Mouse (Mus musculus) splenic B cell, adult 2 months (primary cell): Measurements from ENCODE around the gene Hoxd1.

ENCODE experiments used
- DNase-seq: peaks from one replicate; pipeline ENCODE4 v3.0.0-alpha.2; 2011; ENCODE audit warnings: low read depth, low spot score
- H3K27me3 ChIP-seq: 2 replicates; pipeline ENCODE4 v1.6.1; 2012; ENCODE audit warnings: mild to moderate bottlenecking, low read length, moderate library complexity, mixed read lengths; ENCODE audit not compliant: control insufficient read depth, poor library complexity, insufficient read depth, severe bottlenecking
- H3K36me3 ChIP-seq: 2 replicates; pipeline ENCODE4 v1.6.1; 2012; ENCODE audit warnings: mild to moderate bottlenecking, low read length, moderate library complexity, mixed read lengths; ENCODE audit not compliant: control insufficient read depth, poor library complexity, insufficient read depth, severe bottlenecking

Gene Hoxd1

GRCm38 (mm10) chr2:74751861-74752260 is 10.9 kb upstream of the Hoxd1 start:
- peaks cover 3% of the 10 kb centered on the region; the same call in 1 of the 2 replicates for H3K27me3 ChIP-seq
- DNase-seq = no peak
- H3K36me3 ChIP-seq = no peaks in the 10 kb centered on the region

DNA sequence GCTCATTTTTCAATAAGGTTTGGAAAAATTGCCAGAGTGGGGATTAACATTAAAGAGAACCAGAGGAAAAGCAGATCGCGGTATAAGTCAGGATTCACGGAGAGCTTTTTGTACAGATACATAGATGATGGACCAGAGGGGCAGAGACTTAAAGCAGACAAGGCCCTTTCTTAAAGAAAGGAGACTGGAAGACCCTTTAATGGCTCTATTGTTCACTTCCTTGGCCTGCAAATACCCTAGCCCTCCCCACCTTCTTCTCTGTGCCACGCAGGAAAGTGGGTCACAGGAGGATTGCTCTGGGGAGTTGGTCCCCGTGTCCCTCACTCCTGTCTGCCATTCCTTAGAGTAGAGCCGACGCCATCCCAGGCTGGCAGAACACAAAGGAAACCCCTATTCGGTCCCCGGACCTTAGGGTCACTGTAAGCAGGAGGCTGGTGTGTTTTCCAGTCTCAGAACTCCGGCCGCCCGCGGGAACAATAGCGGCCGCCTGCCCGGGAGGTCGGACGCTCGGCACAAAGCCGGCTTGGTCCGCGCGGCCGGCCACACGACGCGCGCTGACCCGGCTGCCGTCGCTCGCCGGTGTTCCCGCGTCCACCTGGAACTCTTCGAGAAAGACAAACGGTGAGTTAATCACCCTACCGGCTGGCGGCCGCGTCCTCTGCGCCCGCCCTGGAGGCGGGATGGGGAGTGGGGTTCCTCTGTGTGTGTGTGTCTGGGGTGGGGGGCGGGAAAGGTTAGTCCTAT is 10.2 kb upstream of the Hoxd1 start:
- H3K27me3 ChIP-seq = peaks cover 3% of the 10 kb centered on the region; the same call in 1 of the 2 replicates
- H3K36me3 ChIP-seq = no peaks in the 10 kb centered on the region
- DNase-seq = no peak

GRCm38 (mm10) chr2:74753175-74753523 is 9.6 kb upstream of the Hoxd1 start:
- no peak for DNase-seq
- no peaks in the 10 kb centered on the region for H3K36me3 ChIP-seq

DNA sequence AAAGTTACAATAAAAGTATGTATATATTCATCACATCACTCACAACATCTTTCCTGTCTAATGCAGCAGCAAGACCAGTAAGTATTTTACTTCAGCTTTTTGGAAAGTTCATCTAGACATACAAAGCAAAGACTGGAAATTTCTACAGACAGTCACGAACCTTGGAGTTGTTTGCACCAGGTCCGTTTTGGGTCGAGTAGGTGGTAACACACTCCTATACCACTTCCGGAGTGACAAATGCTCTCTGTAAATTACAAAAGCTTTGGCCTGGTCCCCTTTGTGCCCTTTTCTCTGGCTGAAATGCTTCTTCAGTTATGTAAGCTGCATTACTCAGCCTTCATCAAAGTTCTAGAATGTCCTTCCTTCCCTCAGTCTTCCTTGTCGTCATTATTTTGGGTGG is 9.1 kb upstream of the Hoxd1 start:
- peaks cover 3% of the 10 kb centered on the region; the same call in 1 of the 2 replicates for H3K27me3 ChIP-seq
- no peaks in the 10 kb centered on the region for H3K36me3 ChIP-seq
- DNase-seq = no peak

More at GRCm38 (mm10) chr2:74753175-74753523, 9.6 kb upstream of the Hoxd1 start:
- peaks cover 3% of the 10 kb centered on the region; the same call in 1 of the 2 replicates for H3K27me3 ChIP-seq

GRCm38 (mm10) chr2:74760146-74760545 is 2.6 kb upstream of the Hoxd1 start:
- H3K36me3 ChIP-seq = no peaks in the 10 kb centered on the region
- no peaks in the 10 kb centered on the region for H3K27me3 ChIP-seq
- no peak for DNase-seq

GRCm38 (mm10) chr2:74761941-74762340 is 839 bp upstream of the Hoxd1 start:
- no peaks in the 10 kb centered on the region for H3K36me3 ChIP-seq
- H3K27me3 ChIP-seq = no peaks in the 10 kb centered on the region
- DNase-seq = no peak

GRCm38 (mm10) chr2:74763245-74763735 is 510 bp downstream of the Hoxd1 start:
- no peaks in the 10 kb centered on the region for H3K27me3 ChIP-seq
- H3K36me3 ChIP-seq = no peaks in the 10 kb centered on the region
- DNase-seq = no peak

GRCm38 (mm10) chr2:74763976-74764375 is 1.2 kb downstream of the Hoxd1 start:
- no peak for DNase-seq
- no peaks in the 10 kb centered on the region for H3K27me3 ChIP-seq
- no peaks in the 10 kb centered on the region for H3K36me3 ChIP-seq

- DNase-seq = no peak
- H3K27me3 ChIP-seq = no peaks in the 10 kb centered on the region
- H3K36me3 ChIP-seq = no peaks in the 10 kb centered on the region
Observed at GRCm38 (mm10) chr2:74774359-74774758, 11.6 kb downstream of the Hoxd1 start.

DNA sequence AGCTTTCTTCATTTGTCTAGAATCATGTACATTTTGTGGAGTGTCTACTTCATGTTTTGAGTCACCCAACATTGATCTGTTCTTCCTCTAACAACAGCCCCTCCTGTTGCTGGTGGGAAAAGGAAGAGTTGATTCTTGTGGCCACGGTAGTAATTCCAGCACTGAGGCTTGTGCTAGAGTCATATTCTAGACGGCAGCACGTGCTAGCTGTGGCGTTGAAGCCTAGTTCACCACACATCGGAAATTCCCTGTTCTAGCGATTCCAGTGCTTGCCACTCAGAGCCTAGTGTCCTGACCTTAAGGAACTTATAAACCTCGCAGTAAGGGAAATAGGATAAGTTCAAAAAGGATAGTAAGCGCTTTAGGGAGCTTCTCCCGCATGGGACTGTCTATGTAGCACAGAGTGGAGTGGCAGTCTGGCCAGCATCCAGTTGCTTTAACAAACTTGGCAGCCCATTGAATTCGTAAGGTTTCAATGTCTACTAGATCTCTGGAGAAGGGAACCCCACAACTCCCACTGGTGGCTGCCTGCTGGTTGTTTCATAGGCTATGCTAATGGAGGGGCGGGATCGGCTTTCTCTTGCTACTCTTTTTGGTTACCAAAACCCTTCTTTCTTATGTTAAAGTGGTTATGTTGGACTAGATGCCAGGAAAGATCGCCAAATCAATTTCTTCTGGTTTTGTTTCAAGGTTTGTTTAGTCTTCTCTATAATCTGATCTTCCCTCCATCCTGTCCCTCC is 14.9 kb downstream of the Hoxd1 start:
- no peak for DNase-seq
- Histone ChIP-seq H3K36me3 (no peaks in the 10 kb centered on the region), H3K27me3 (no peaks in the 10 kb centered on the region)

DNA sequence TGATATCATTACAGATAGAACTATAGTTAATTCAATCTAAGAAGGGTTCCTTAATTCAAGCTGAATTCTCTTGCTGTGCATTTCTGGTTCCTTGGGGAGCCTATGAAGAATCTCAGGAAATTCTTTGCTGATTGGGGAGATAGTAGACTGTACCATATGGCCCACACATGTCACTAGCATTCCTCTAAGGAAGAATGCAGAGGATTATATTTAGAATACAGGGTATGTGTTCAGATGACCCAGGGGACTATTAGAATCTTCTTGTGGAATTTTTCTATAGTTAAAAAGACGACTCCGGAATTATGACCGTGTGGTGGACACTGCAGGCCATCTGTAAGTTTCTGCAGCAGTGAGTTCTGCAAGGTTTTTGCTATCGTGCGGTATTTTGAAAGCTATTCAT is 18.6 kb downstream of the Hoxd1 start:
- no peak for DNase-seq
- no peaks in the 10 kb centered on the region for H3K36me3 ChIP-seq
- H3K27me3 ChIP-seq = no peaks in the 10 kb centered on the region

DNA sequence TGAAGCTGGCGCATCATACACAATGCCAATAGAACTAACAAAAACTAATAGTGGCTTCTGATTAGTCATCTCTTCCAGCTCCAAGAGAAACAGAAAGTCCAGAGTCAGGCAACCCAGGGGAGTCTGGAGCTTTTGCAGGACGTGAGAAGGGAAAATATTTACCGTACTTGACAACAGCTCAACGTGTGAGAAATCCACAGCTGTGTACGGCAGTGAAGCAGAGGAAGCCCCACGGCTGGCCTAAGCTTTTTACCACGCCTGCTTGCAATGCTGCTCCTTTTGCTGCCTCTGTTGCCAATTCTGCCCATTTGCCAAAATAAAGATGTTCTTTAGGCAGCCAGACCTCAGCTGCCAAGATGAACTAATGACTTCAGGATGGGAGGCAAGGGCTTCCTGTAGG is 32.8 kb downstream of the Hoxd1 start:
- no peak for DNase-seq
- Histone ChIP-seq H3K27me3 (no peaks in the 10 kb centered on the region), H3K36me3 (no peaks in the 10 kb centered on the region)

- Histone ChIP-seq H3K36me3 (no peaks in the 10 kb centered on the region), H3K27me3 (no peaks in the 10 kb centered on the region)
- no peak for DNase-seq
Observed at GRCm38 (mm10) chr2:74808431-74808830, 45.7 kb downstream of the Hoxd1 start.
